Mouse (Mus musculus) liver, postnatal 0 days (tissue): ENCODE measurements at regions not wholly inside any gene's neighbourhood (a gene's known extent, or its start where the extent isn't known, plus 50 kb on each side); places are given as distances from the start of the nearest gene placed in this dataset.

ENCODE experiments used
- ATAC-seq: fragments of 200-750 bp; cut with Nextera tagmentation; 2 replicates; pipeline ENCODE4 v1.8.0; 2017; ENCODE audit warnings: mild to moderate bottlenecking, moderate library complexity
- DNase-seq: peaks from one replicate; pipeline ENCODE4 v3.0.0-alpha.2; 2016
- H3K27ac ChIP-seq: fragments of 300-500 bp; sonication (generic); 2 replicates; pipeline ENCODE4 v1.5.1; 2014; ENCODE audit warnings: antibody characterized with exemption, moderate library complexity, mild to moderate bottlenecking, low read depth
- H3K27me3 ChIP-seq: fragments of 300-500 bp; sonication (generic); 2 replicates; pipeline ENCODE4 v1.6.1; 2014; ENCODE audit warnings: low read length, control low read depth, mixed read lengths; ENCODE audit not compliant: insufficient read depth
- H3K36me3 ChIP-seq: fragments of 300-500 bp; sonication (generic); replicated peaks from 2 replicates; pipeline ENCODE4 v1.6.1; 2014; ENCODE audit warnings: mild to moderate bottlenecking, control low read depth, low read length, moderate library complexity, mixed read lengths; ENCODE audit not compliant: insufficient read depth
- H3K4me1 ChIP-seq: fragments of 300-500 bp; sonication (generic); 2 replicates; pipeline ENCODE4 v1.6.1; 2014; ENCODE audit warnings: antibody characterized with exemption, mild to moderate bottlenecking, control low read depth; ENCODE audit not compliant: insufficient read depth
- H3K4me2 ChIP-seq: fragments of 300-500 bp; sonication (generic); 2 replicates; pipeline ENCODE4 v1.6.1; 2014; ENCODE audit warnings: low read depth, mild to moderate bottlenecking, low read length, moderate library complexity, mixed read lengths
- H3K4me3 ChIP-seq: fragments of 300-500 bp; sonication (generic); 2 replicates; pipeline ENCODE4 v1.5.1; 2014; ENCODE audit warnings: low read depth, low read length
- H3K9ac ChIP-seq: fragments of 300-500 bp; sonication (generic); replicated peaks from 2 replicates; pipeline ENCODE4 v1.6.1; 2014; ENCODE audit warnings: mild to moderate bottlenecking, moderate library complexity
- H3K9me3 ChIP-seq: fragments of 300-500 bp; sonication (generic); 2 replicates; pipeline ENCODE4 v1.6.1; 2016; ENCODE audit warnings: mild to moderate bottlenecking, control low read depth, low read length, mixed read lengths
- CTCF ChIP-seq: sonication (generic); IDR thresholded peaks from 2 replicates; pipeline ENCODE4 v1.5.1; 2016; ENCODE audit warnings: antibody characterized with exemption, low read depth
- EP300 ChIP-seq: IDR thresholded peaks from 2 replicates; pipeline ENCODE4 v1.6.1; 2016; ENCODE audit warnings: antibody characterized with exemption, low read depth, mild to moderate bottlenecking
- WGBS: fragments of 180-500 bp; shearing (Covaris S2); extraction: QIAGEN DNeasy Blood & Tissue Kit; methylation state at CpG from one replicate; pipeline ENCODE4 v1.1.7; 2014; ENCODE audit not compliant: insufficient replicate concordance; 5-methylcytosine and 5-hydroxymethylcytosine counted together

GRCm38 (mm10) chr3:151607689-151608088 lies 142.1 kb downstream of the Ifi44 start:
- no peaks in the 10 kb centered on the region for H3K4me1 ChIP-seq
- no peak overlapping the region for H3K4me2 ChIP-seq
- no peaks in the 10 kb centered on the region for H3K27me3 ChIP-seq
- no peak overlapping the region for H3K9ac ChIP-seq
- ATAC-seq (no peak), DNase-seq (no peak)
- no peak overlapping the region for H3K27ac ChIP-seq
- TF ChIP-seq EP300: no peak
- no peak for TF ChIP-seq CTCF
- no peaks in the 10 kb centered on the region for H3K36me3 ChIP-seq
- no peak overlapping the region for H3K4me3 ChIP-seq
- WGBS: 77% methylated on average over 10 of the region's 10 CpGs
- H3K9me3 ChIP-seq: no peaks in the 10 kb centered on the region

GRCm38 (mm10) chr3:151603371-151603770 lies 146.4 kb downstream of the Ifi44 start:
- Histone ChIP-seq H3K36me3 (no peaks in the 10 kb centered on the region), H3K9me3 (no peaks in the 10 kb centered on the region), H3K4me2 (no peak overlapping the region), H3K9ac (no peak overlapping the region), H3K27ac (no peak overlapping the region), H3K4me3 (no peak overlapping the region), H3K27me3 (no peaks in the 10 kb centered on the region), H3K4me1 (no peaks in the 10 kb centered on the region)
- 28% methylated on average over 4 of the region's 4 CpGs for WGBS
- ATAC-seq (no peak), DNase-seq (no peak)
- TF ChIP-seq CTCF (no peak), EP300 (no peak)
